Mouse (Mus musculus): Measurements from ENCODE around the gene Sdhd. TPM values are rescaled to one million over a fixed set of nuclear protein-coding genes. Genes with fewer than 3 reads are reported as not detected.

Sdhd gene
- polyA plus RNA-seq, 1 experiment from 2014 or later = 215 TPM

- Histone ChIP-seq H3K27ac (ENCODE audit: low read length) (no peak overlapping the region), H3K4me3 (replicated peaks; ENCODE audit: low read length) (no peak overlapping the region), H3K9ac (replicated peaks; ENCODE audit: low read depth, low read length) (no peak overlapping the region), H3K4me1 (replicated peaks; ENCODE audit: control insufficient read depth, insufficient read depth, low read length) (no peaks in the 10 kb centered on the region), H3K9me3 (ENCODE audit: control insufficient read depth, low read length) (no peaks in the 10 kb centered on the region), H3K27me3 (replicated peaks; ENCODE audit: control insufficient read depth, insufficient read depth, low read length) (no peaks in the 10 kb centered on the region), H3K36me3 (ENCODE audit: control insufficient read depth, insufficient read depth) (peaks cover 11% of the 10 kb centered on the region), H3K4me2 (ENCODE audit: low read length) (no peak overlapping the region)
- 88% methylated on average over 3 of the region's 3 CpGs for WGBS
- no peak for ATAC-seq
These were observed 10.1 kb downstream of the Sdhd start for GRCm38 (mm10) chr9:50593544-50593943.

- WGBS = 90% methylated on average over 9 of the region's 9 CpGs
- no peak for ATAC-seq
These were observed 10.7 kb downstream of the Sdhd start for GRCm38 (mm10) chr9:50592955-50593354.

GRCm38 (mm10) chr9:50590856-50591518 lies 12.6 kb downstream of the Sdhd start:
- H3K27me3 ChIP-seq (replicated peaks; ENCODE audit: control insufficient read depth, insufficient read depth, low read length) = no peaks in the 10 kb centered on the region
- WGBS = 75% methylated on average over 10 of the region's 10 CpGs
- H3K9ac ChIP-seq (replicated peaks; ENCODE audit: low read depth, low read length) = no peak overlapping the region
- no peak overlapping the region for H3K4me2 ChIP-seq (ENCODE audit: low read length)
- no peaks in the 10 kb centered on the region for H3K9me3 ChIP-seq (ENCODE audit: control insufficient read depth, low read length)
- H3K4me1 ChIP-seq (replicated peaks; ENCODE audit: control insufficient read depth, insufficient read depth, low read length) = no peaks in the 10 kb centered on the region
- H3K36me3 ChIP-seq (ENCODE audit: control insufficient read depth, insufficient read depth) = no peaks in the 10 kb centered on the region; the same call in 1 of the 2 replicates
- H3K4me3 ChIP-seq (replicated peaks; ENCODE audit: low read length) = no peak overlapping the region
- no peak overlapping the region for H3K27ac ChIP-seq (ENCODE audit: low read length)
- ATAC-seq = no peak

More at GRCm38 (mm10) chr9:50592955-50593354, 10.7 kb downstream of the Sdhd start:
- H3K4me3 ChIP-seq (replicated peaks; ENCODE audit: low read length) = no peak overlapping the region
- no peak overlapping the region for H3K9ac ChIP-seq (replicated peaks; ENCODE audit: low read depth, low read length)
- H3K36me3 ChIP-seq (ENCODE audit: control insufficient read depth, insufficient read depth) = peaks cover 9% of the 10 kb centered on the region
- H3K4me1 ChIP-seq (replicated peaks; ENCODE audit: control insufficient read depth, insufficient read depth, low read length) = no peaks in the 10 kb centered on the region
- no peak overlapping the region for H3K27ac ChIP-seq (ENCODE audit: low read length)
- H3K9me3 ChIP-seq (ENCODE audit: control insufficient read depth, low read length) = no peaks in the 10 kb centered on the region
- H3K4me2 ChIP-seq (ENCODE audit: low read length) = no peak overlapping the region
- H3K27me3 ChIP-seq (replicated peaks; ENCODE audit: control insufficient read depth, insufficient read depth, low read length) = no peaks in the 10 kb centered on the region

- Histone ChIP-seq H3K9me3 (ENCODE audit: control insufficient read depth, low read length) (no peaks in the 10 kb centered on the region), H3K27me3 (replicated peaks; ENCODE audit: control insufficient read depth, insufficient read depth, low read length) (no peaks in the 10 kb centered on the region), H3K4me2 (ENCODE audit: low read length) (no peak overlapping the region), H3K4me3 (replicated peaks; ENCODE audit: low read length) (no peak overlapping the region), H3K4me1 (replicated peaks; ENCODE audit: control insufficient read depth, insufficient read depth, low read length) (no peaks in the 10 kb centered on the region), H3K27ac (ENCODE audit: low read length) (no peak overlapping the region), H3K36me3 (ENCODE audit: control insufficient read depth, insufficient read depth) (no peaks in the 10 kb centered on the region), H3K9ac (replicated peaks; ENCODE audit: low read depth, low read length) (no peak overlapping the region)
- no peak for ATAC-seq
- WGBS = 81% methylated on average over 4 of the region's 4 CpGs
These were observed 16.7 kb downstream of the Sdhd start for GRCm38 (mm10) chr9:50586955-50587354.

GRCm38 (mm10) chr9:50585145-50585818 lies 18.3 kb downstream of the Sdhd start:
- no peaks in the 10 kb centered on the region for H3K4me1 ChIP-seq (replicated peaks; ENCODE audit: control insufficient read depth, insufficient read depth, low read length)
- H3K9me3 ChIP-seq (ENCODE audit: control insufficient read depth, low read length) = no peaks in the 10 kb centered on the region
- H3K9ac ChIP-seq (replicated peaks; ENCODE audit: low read depth, low read length) = no peak overlapping the region
- H3K36me3 ChIP-seq (ENCODE audit: control insufficient read depth, insufficient read depth) = no peaks in the 10 kb centered on the region
- ATAC-seq = no peak
- no peak overlapping the region for H3K4me2 ChIP-seq (ENCODE audit: low read length)
- 87% methylated on average over 6 of the region's 6 CpGs for WGBS
- no peaks in the 10 kb centered on the region for H3K27me3 ChIP-seq (replicated peaks; ENCODE audit: control insufficient read depth, insufficient read depth, low read length)
- H3K4me3 ChIP-seq (replicated peaks; ENCODE audit: low read length) = no peak overlapping the region
- H3K27ac ChIP-seq (ENCODE audit: low read length) = no peak overlapping the region

- 35% methylated on average over 4 of the region's 4 CpGs for WGBS
- Histone ChIP-seq H3K4me2 (ENCODE audit: low read length) (no peak overlapping the region), H3K27ac (ENCODE audit: low read length) (no peak overlapping the region), H3K4me3 (replicated peaks; ENCODE audit: low read length) (no peak overlapping the region), H3K4me1 (replicated peaks; ENCODE audit: control insufficient read depth, insufficient read depth, low read length) (no peaks in the 10 kb centered on the region), H3K27me3 (replicated peaks; ENCODE audit: control insufficient read depth, insufficient read depth, low read length) (no peaks in the 10 kb centered on the region), H3K36me3 (ENCODE audit: control insufficient read depth, insufficient read depth) (no peaks in the 10 kb centered on the region), H3K9me3 (ENCODE audit: control insufficient read depth, low read length) (no peaks in the 10 kb centered on the region), H3K9ac (replicated peaks; ENCODE audit: low read depth, low read length) (no peak overlapping the region)
- ATAC-seq = no peak
These were observed 23.2 kb downstream of the Sdhd start for GRCm38 (mm10) chr9:50580370-50580769.

GRCm38 (mm10) chr9:50569599-50570525 lies 33.8 kb downstream of the Sdhd start:
- H3K36me3 ChIP-seq (ENCODE audit: control insufficient read depth, insufficient read depth) = no peaks in the 10 kb centered on the region
- no peak for ATAC-seq
- H3K27me3 ChIP-seq (replicated peaks; ENCODE audit: control insufficient read depth, insufficient read depth, low read length) = no peaks in the 10 kb centered on the region
- H3K4me3 ChIP-seq (replicated peaks; ENCODE audit: low read length) = no peak overlapping the region
- no peak overlapping the region for H3K27ac ChIP-seq (ENCODE audit: low read length)
- no peaks in the 10 kb centered on the region for H3K9me3 ChIP-seq (ENCODE audit: control insufficient read depth, low read length)
- WGBS = 80% methylated on average over 10 of the region's 10 CpGs
- H3K4me1 ChIP-seq (replicated peaks; ENCODE audit: control insufficient read depth, insufficient read depth, low read length) = no peaks in the 10 kb centered on the region
- no peak overlapping the region for H3K9ac ChIP-seq (replicated peaks; ENCODE audit: low read depth, low read length)
- no peak overlapping the region for H3K4me2 ChIP-seq (ENCODE audit: low read length)

- Histone ChIP-seq H3K4me3 (replicated peaks; ENCODE audit: low read length) (no peak overlapping the region), H3K27ac (ENCODE audit: low read length) (no peak overlapping the region), H3K4me1 (replicated peaks; ENCODE audit: control insufficient read depth, insufficient read depth, low read length) (no peaks in the 10 kb centered on the region), H3K36me3 (ENCODE audit: control insufficient read depth, insufficient read depth) (no peaks in the 10 kb centered on the region), H3K27me3 (replicated peaks; ENCODE audit: control insufficient read depth, insufficient read depth, low read length) (no peaks in the 10 kb centered on the region), H3K9ac (replicated peaks; ENCODE audit: low read depth, low read length) (no peak overlapping the region), H3K9me3 (ENCODE audit: control insufficient read depth, low read length) (no peaks in the 10 kb centered on the region), H3K4me2 (ENCODE audit: low read length) (no peak overlapping the region)
- whole genome bisulfite sequencing = 85% methylated on average over 2 of the region's 2 CpGs
- ATAC-seq = no peak
These were observed 35.7 kb downstream of the Sdhd start for GRCm38 (mm10) chr9:50567881-50568280.

- no peak overlapping the region for H3K27ac ChIP-seq (ENCODE audit: low read length)
- no peak for ATAC-seq
- no peaks in the 10 kb centered on the region for H3K4me1 ChIP-seq (replicated peaks; ENCODE audit: control insufficient read depth, insufficient read depth, low read length)
- no peak overlapping the region for H3K4me2 ChIP-seq (ENCODE audit: low read length)
- no peaks in the 10 kb centered on the region for H3K27me3 ChIP-seq (replicated peaks; ENCODE audit: control insufficient read depth, insufficient read depth, low read length)
- no peak overlapping the region for H3K9ac ChIP-seq (replicated peaks; ENCODE audit: low read depth, low read length)
- no peaks in the 10 kb centered on the region for H3K36me3 ChIP-seq (ENCODE audit: control insufficient read depth, insufficient read depth)
- WGBS = 88% methylated on average over 4 of the region's 4 CpGs
- no peaks in the 10 kb centered on the region for H3K9me3 ChIP-seq (ENCODE audit: control insufficient read depth, low read length)
- H3K4me3 ChIP-seq (replicated peaks; ENCODE audit: low read length) = no peak overlapping the region
These were observed 36.2 kb downstream of the Sdhd start for GRCm38 (mm10) chr9:50567372-50567771.

Measured in forebrain, embryonic 16.5 days (tissue).